Mouse (Mus musculus) spleen, adult 2 months (tissue): ENCODE results near the gene Eef1a1.

Source experiments
- CTCF ChIP-seq: fragments of 200-500 bp; IDR thresholded peaks from 2 replicates; pipeline ENCODE4 v1.5.1; 2011; ENCODE audit warnings: mild to moderate bottlenecking, inconsistent platforms; ENCODE audit not compliant: insufficient read depth, insufficient read length, insufficient replicate concordance; ENCODE audit errors: extremely low read depth
- POLR2A ChIP-seq: fragments of 200-500 bp; IDR thresholded peaks from 2 replicates; pipeline ENCODE4 v1.6.1; 2011; ENCODE audit warnings: low read depth, low read length, inconsistent platforms

DNA sequence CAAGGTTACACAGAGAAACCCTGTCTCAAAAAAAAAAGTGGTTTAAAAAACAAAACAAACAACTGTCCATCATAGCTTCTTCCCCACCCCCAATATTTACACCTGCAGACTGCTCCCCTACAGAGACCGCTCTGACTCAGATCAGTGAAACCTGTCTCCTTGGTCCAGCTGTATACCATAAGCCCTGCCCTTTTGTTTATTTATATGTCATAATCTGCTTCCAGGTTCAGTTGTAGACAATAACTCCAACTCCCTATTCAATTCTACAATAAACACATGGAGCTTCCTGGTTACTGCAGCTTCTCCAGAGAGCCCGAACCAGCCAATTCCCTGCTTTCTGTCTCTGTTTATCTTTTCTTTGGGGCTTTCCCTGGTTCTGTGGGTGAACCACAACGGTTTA lies 2.2 kb upstream of the Eef1a1 start:
- TF ChIP-seq POLR2A, result no peak
- TF ChIP-seq CTCF, result no peak
